Mouse (Mus musculus) gastrocnemius, postnatal 14 days (tissue): ENCODE results near the gene 2200002D01Rik. TPM values are rescaled to one million over a fixed set of nuclear protein-coding genes. Genes with fewer than 3 reads are reported as not detected.

ENCODE experiments used
- DNase-seq: peaks from one replicate; pipeline ENCODE4 v3.0.0; 2021; ENCODE audit warnings: mixed read lengths
- intact Hi-C: fragments of 180-260 bp; cut with DNase I; formaldehyde crosslinking; loops from one replicate; pipeline ENCODE4 v1.15.1; 2025; ENCODE audit warnings: low total_unique reads
- long read RNA-seq, 2 experiments: library from polyadenylated mRNA; stranded (forward); transcript quantifications; one replicate each; pipeline ENCODE4 v2.0.0; 2021
- total RNA-seq, 2 experiments: library from RNA; stranded (reverse); gene quantifications; 2 replicates each; pipeline ENCODE4 v1.2.3; 2021

2200002D01Rik gene
- total RNA-seq, result 1 to 10 TPM in 1 of 2 experiments, under 1 TPM in 1; 0.59 to 1.2 TPM
- long read RNA-seq, experiment 1, partial matches to known transcripts, result 0 of 1 reads
- long read RNA-seq, experiment 1, other reads (novel, unspliced or antisense), result 0 of 1 reads
- long read RNA-seq, experiment 2, partial matches to known transcripts, result 0 of 1 reads
- long read RNA-seq, experiment 2, other reads (novel, unspliced or antisense), result 0 of 1 reads

DNA sequence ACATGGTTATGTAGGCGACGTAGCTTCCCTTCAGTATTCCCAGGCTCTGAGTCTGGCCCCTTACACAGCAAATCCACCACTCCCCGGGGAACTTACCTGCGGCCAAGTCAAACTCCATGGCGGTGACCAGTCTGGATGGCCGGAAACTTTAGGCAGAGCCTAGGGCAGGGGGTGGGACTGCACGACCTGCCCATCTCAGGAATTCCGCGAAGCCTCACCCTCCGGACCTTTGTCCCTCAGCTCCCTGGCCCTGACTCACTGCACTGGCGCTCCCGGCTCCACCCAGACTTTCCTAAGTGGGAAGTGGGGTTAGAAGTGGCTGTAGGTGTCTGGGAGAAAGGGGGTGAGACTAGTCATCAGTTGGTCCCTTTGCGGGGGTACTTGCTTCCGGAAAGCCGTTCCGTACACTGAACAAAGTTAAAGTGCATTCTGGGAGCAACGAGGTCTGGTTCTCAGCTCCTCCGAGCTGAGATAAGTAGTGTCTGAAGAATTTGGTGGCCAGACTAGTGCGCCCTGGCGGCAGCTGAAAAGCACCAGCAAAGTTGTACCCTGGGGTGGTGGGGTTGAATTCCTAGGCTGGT, at the start of gene 2200002D01Rik:
2200002D01Rik (minus strand) TSS at position 206 of the 581 bp plus-strand sequence.
- DNase-seq, result no peak
- intact Hi-C loops, result no loop called here

DNA sequence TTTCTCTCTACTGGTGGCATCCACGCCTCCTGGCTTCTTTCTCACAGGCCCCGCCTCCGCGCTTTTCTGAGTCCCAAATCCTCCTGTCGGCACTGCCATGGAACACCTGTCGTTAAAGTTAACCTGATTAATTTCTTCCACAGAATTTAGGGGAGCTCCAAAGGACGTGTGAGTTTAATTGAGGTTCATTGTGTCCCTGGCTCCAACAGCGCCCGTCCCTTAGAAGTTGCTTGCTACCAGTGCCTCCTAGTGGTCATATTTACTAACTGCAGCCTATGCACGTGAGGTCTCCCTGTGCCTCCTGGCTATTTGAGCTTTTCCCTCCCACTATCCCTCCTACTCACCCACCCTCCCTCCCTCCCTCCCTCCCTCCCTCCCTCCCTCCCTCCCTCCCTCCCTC, 48.7 kb upstream of the 2200002D01Rik start:
- peak; percentile 63 for DNase-seq
- intact Hi-C loops, result loop anchor here (5.0 kb wide), 1 partner anchor 165 kb away; the partner anchor contains the start of gene Rasgrp4

GRCm38 (mm10) chr7:29295861-29296647, 47.8 kb upstream of the 2200002D01Rik start:
- intact Hi-C loops, result loop anchor here (2.0 to 5.0 kb wide), 2 partner anchors 49 to 164 kb away; partner anchors contain the start of gene Rasgrp4
- no peak for DNase-seq

- no peak for DNase-seq
- intact Hi-C loops, result loop anchor here (2.0 kb wide), 1 partner anchor 47 kb away; no protein-coding TSS in a partner anchor
Measured at GRCm38 (mm10) chr7:29294111-29294761, 46.0 kb upstream of the 2200002D01Rik start.

DNA sequence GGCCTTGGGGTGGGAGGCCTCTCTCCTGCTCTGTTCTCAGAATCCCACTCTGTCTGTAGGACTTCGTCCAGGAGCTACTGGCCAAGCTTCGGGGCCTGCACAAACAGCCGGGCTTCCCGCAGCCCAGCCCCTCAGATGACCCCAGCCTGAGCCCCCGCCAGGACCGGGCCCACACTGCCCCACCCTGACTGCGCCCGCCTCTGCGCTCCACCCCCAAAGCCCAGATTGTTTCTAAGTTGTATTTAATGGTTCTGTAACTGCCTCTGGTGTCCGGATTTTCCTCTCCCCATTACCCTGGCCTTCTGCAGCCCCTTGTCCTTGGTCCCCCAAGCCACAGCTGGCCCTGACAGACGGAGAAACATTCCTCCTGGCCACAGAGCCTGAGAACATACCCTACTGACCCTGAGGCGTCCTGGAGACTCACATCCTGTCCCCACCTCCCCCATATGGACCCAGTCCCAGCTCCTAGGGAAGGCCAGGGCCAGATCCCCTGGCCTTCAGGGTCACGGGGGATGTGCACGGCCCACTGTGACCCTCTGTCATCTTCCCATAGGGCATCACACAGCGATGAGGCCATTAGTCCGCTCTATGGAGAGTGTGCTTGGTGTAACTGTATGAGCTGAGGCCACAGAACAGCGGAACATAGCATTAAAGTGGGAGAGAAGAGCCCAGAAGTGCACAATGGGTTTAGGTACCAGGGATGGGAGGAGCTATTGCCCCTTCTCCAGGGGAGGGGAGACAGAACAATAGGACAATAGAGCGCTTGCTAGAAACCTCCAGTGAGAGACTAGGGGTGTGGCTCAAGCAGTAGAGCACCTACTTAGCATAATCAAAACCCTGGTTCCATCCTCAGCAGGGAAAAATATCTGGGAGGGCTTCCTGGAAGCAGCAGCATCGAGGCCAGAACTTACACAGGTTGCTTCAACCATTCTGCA, 45.1 kb upstream of the 2200002D01Rik start:
- DNase-seq, result peak; percentile 76
- intact Hi-C loops, result loop anchor here (2.0 kb wide), 1 partner anchor 47 kb away; no protein-coding TSS in a partner anchor

- DNase-seq, result peak; percentile 33
- intact Hi-C loops, result no loop called here
Measured at GRCm38 (mm10) chr7:29292458-29293098, 44.3 kb upstream of the 2200002D01Rik start.

GRCm38 (mm10) chr7:29291616-29292457, 43.6 kb upstream of the 2200002D01Rik start:
- intact Hi-C loops, result no loop called here

DNA sequence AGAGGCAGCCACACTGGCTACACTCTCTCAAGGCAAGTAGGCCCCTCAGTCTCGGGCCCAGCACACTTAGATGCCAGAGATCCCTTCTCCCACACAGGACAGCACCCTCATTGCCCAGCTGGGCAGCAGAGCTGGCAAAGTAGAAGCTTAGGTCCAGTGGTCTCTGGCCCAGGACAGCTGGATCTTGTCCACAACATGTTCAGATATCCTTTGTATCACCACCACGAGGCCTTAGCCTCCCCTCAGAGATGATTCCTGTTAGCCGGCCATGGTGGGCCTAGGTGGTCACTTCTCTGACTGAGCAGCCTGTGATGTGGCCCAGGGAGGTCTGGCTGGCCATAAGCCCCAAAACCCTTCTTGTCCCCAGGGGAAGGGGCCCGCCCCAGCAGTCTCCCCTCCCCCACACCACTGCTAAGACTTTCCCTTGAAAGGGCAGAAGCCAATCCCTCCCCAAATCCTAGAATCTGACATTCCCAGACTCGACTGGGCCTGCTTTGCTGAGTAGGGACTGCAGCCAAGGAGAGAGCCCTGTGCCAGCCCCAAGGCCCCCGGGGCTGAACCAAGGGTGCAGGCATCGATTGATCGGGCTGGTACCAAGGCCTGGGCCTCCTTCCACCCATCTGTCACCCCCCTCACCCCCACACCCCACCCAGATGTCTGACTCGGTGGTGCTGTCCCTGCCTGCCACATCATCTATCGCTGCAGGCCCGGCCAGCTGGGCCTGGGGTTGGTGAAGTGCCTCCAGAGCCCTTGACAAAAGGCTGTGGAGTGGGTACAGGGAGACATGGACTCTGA, 42.6 kb upstream of the 2200002D01Rik start:
- no peak for DNase-seq
- intact Hi-C loops, result no loop called here

More at GRCm38 (mm10) chr7:29291616-29292457, 43.6 kb upstream of the 2200002D01Rik start:
- no peak for DNase-seq

DNA sequence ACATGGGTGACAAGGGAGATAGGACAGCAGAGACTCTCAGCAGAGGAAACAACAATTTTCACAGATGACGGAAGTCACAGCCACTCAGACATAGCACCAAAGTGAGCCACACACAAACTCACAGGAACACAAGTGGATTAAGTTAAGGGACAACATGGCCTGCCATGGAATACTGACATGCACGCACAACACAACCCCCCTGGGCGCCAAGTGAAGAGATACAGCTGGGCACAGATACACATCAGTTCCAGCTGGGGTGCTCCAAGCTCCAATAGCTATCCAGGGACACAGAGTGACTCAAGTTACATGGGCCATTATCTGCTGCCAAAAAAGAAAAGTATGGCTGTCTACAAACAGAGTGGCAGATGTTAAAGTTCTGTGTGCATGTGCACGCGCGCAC, 41.6 kb upstream of the 2200002D01Rik start:
- no peak for DNase-seq
- intact Hi-C loops, result no loop called here

DNA sequence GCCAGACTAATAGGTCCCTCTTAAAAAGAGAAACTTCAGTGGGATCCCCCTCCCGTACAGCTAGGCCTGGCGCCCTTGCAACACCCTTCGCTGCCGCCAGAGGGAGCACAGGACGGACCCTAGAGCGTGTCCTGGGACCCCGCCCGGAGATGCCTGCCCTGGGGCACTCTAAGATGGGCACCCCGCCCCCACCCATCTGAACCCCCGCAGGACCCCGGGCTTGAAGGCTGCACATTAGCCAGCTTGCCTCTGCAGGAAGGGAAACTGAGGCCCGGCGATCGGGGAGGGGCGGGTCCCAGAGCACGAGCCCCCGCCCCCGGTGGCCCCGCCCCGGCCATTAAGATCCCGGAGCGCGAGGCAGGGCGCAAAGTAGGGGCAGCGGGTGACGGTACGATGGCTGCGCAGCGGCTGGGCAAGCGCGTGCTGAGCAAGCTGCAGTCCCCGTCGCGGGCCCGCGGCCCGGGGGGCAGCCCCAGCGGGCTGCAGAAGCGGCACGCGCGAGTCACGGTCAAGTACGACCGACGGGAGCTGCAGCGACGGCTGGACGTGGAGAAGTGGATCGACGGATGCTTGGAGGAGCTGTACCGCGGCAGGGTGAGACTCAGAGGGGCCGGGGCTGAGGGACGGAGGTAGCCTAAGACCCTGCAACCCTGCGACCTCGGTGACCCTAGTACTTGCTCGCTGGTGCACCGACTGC, 40.8 kb upstream of the 2200002D01Rik start, which contains the start of gene Ppp1r14a:
Ppp1r14a (plus strand) TSS at position 367 of the 697 bp plus-strand sequence.
- DNase-seq, result peak; percentile 85
- intact Hi-C loops, result no loop called here

GRCm38 (mm10) chr7:29288079-29288478, 39.8 kb upstream of the 2200002D01Rik start:
- intact Hi-C loops, result no loop called here
- no peak for DNase-seq

DNA sequence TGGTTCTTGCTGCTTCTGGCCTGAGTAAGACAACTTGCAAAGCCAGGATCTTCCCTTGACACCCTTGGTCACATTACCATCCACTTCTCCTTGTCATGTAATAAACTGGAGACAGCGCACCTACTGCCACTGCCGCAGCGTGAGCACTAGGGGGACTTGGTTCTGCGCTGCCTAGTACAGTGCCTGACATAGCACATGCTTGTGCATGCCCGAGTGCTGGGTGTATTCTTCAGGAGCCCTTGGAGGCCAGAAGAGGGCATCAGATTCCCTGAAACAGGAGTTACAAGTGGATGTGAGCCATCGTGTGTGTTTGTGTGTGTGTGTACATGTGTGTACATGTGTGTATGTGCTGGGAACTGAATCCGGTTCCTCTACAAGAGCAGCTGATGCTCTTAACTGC, 39.2 kb upstream of the 2200002D01Rik start:
- intact Hi-C loops, result no loop called here
- no peak for DNase-seq

DNA sequence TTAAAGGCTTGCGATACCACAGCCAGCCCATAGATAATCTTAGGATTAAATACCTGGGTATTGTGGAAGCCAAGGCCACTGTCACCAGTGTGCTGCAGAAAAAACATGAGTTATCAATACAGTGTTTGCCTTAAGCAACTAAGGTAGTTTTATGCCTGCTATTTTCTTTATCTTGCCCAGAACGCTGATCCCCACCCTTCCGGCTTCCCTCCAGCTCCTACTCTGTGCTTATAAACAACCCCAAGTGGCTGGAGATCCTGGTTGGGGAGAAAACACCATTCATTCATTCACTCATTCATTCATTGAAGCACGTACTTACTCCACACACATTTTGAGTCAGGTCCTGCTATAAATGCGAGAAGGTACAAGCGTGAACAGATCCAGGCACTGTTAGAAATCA, 36.3 kb upstream of the 2200002D01Rik start:
- no peak for DNase-seq
- intact Hi-C loops, result no loop called here

- no peak for DNase-seq
- intact Hi-C loops, result no loop called here
Measured at GRCm38 (mm10) chr7:29283876-29284275, 35.6 kb upstream of the 2200002D01Rik start.

DNA sequence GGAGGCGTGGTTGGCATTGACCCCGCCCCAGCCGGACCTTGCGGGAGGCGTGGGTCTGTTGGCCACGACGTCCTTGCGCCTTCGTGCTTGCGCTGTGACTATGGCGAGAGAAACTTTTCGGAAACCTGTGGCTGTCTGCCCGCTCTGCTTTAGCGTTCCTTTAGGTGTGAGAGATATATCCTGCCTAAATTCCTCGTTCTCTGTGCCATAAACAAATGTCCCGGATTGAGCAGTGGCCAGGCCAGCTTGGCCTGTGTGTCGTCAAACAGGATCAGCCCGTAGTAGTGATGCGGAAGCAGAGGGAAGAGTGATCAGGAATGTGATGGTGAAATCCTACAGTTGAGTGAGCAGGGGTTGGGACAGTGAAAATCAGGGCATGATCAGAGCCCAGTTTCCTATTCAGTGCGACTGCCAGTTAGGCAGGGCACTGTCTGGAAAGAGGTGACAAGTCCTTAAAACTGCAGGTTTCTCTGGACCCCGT, 33.8 kb upstream of the 2200002D01Rik start:
- intact Hi-C loops, result no loop called here
- DNase-seq, result no peak
